Mouse (Mus musculus): ENCODE data around the gene Sv2a. TPM values are rescaled to one million over a fixed set of nuclear protein-coding genes. Genes with fewer than 3 reads are reported as not detected.
A peak's percentile ranks its signal among the peaks of the same experiment; 100 is the strongest.
"Not testable (repeated sequence)": the region's sequence is repeated elsewhere in the genome, so short reads cannot be mapped to it uniquely, and the experiment has no call there.

Gene Sv2a
- polyA plus RNA-seq, 1 experiment from 2014 or later, result 95.7 TPM

GRCm38 (mm10) chr3:96192977-96193376 is 12.0 kb downstream of the Sv2a start:
- Histone ChIP-seq H3K9ac (no peak overlapping the region), H3K9me3 (ENCODE audit: control insufficient read depth, low read length) (no peaks in the 10 kb centered on the region), H3K4me3 (replicated peaks; ENCODE audit: low read length) (no peak overlapping the region), H3K4me1 (replicated peaks; ENCODE audit: control insufficient read depth, insufficient read depth, low read length) (peaks cover 12% of the 10 kb centered on the region), H3K36me3 (replicated peaks; ENCODE audit: control insufficient read depth, insufficient read depth) (peaks cover 67% of the 10 kb centered on the region), H3K27ac (no peak overlapping the region), H3K4me2 (replicated peaks) (no peak overlapping the region), H3K27me3 (ENCODE audit: control insufficient read depth, insufficient read depth, low read length) (no peaks in the 10 kb centered on the region)
- WGBS, result 69% methylated on average over 12 of the region's 12 CpGs
- no peak for ATAC-seq (ENCODE audit: low FRiP score)
- no peak for DNase-seq (ENCODE audit: low spot score)

- H3K9ac ChIP-seq, result no peak overlapping the region
- no peak overlapping the region for H3K4me3 ChIP-seq (replicated peaks; ENCODE audit: low read length)
- DNase-seq (ENCODE audit: low spot score) (no peak), ATAC-seq (ENCODE audit: low FRiP score) (no peak)
- 90% methylated on average over 10 of the region's 10 CpGs for WGBS
- H3K27me3 ChIP-seq (ENCODE audit: control insufficient read depth, insufficient read depth, low read length), result no peaks in the 10 kb centered on the region
- no peaks in the 10 kb centered on the region for H3K9me3 ChIP-seq (ENCODE audit: control insufficient read depth, low read length)
- peaks cover 16% of the 10 kb centered on the region for H3K4me1 ChIP-seq (replicated peaks; ENCODE audit: control insufficient read depth, insufficient read depth, low read length)
- H3K4me2 ChIP-seq (replicated peaks), result no peak overlapping the region
- H3K36me3 ChIP-seq (replicated peaks; ENCODE audit: control insufficient read depth, insufficient read depth), result peaks cover 49% of the 10 kb centered on the region
- no peak overlapping the region for H3K27ac ChIP-seq
Observed at GRCm38 (mm10) chr3:96194966-96195365, 14.0 kb downstream of the Sv2a start.

- peaks cover 16% of the 10 kb centered on the region for H3K4me1 ChIP-seq (replicated peaks; ENCODE audit: control insufficient read depth, insufficient read depth, low read length)
- no peaks in the 10 kb centered on the region for H3K9me3 ChIP-seq (ENCODE audit: control insufficient read depth, low read length)
- H3K27me3 ChIP-seq (ENCODE audit: control insufficient read depth, insufficient read depth, low read length), result no peaks in the 10 kb centered on the region
- H3K4me3 ChIP-seq (replicated peaks; ENCODE audit: low read length), result peak overlapping the region; percentile 53; the same call in 1 of the 2 replicates
- H3K4me2 ChIP-seq (replicated peaks), result peak overlapping the region; percentile 76
- DNase-seq (ENCODE audit: low spot score), result no peak
- peak overlapping the region; percentile 97; the same call in 1 of the 2 replicates for H3K27ac ChIP-seq
- H3K9ac ChIP-seq, result no peak overlapping the region
- WGBS, result 93% methylated on average over 11 of the region's 11 CpGs
- ATAC-seq (ENCODE audit: low FRiP score), result no peak
- H3K36me3 ChIP-seq (replicated peaks; ENCODE audit: control insufficient read depth, insufficient read depth), result peaks cover 41% of the 10 kb centered on the region
Observed at GRCm38 (mm10) chr3:96195616-96196313, 14.8 kb downstream of the Sv2a start.

GRCm38 (mm10) chr3:96196437-96197128 is 15.6 kb downstream of the Sv2a start:
- peak overlapping the region; percentile 76 for H3K4me2 ChIP-seq (replicated peaks)
- H3K36me3 ChIP-seq (replicated peaks; ENCODE audit: control insufficient read depth, insufficient read depth), result peaks cover 33% of the 10 kb centered on the region
- peak overlapping the region; percentile 53 for H3K4me3 ChIP-seq (replicated peaks; ENCODE audit: low read length)
- H3K27ac ChIP-seq, result peak overlapping the region; percentile 97
- no peaks in the 10 kb centered on the region for H3K9me3 ChIP-seq (ENCODE audit: control insufficient read depth, low read length)
- 19% methylated on average over 27 of the region's 27 CpGs for WGBS
- no peaks in the 10 kb centered on the region for H3K27me3 ChIP-seq (ENCODE audit: control insufficient read depth, insufficient read depth, low read length)
- ATAC-seq (ENCODE audit: low FRiP score) (peak; percentile 1), DNase-seq (ENCODE audit: low spot score) (peak; percentile 27)
- peak overlapping the region; percentile 81 for H3K9ac ChIP-seq
- peaks cover 16% of the 10 kb centered on the region for H3K4me1 ChIP-seq (replicated peaks; ENCODE audit: control insufficient read depth, insufficient read depth, low read length)

- peak overlapping the region; percentile 53 for H3K4me3 ChIP-seq (replicated peaks; ENCODE audit: low read length)
- peak overlapping the region; percentile 76 for H3K4me2 ChIP-seq (replicated peaks)
- H3K9me3 ChIP-seq (ENCODE audit: control insufficient read depth, low read length), result no peaks in the 10 kb centered on the region
- peak overlapping the region; percentile 97 for H3K27ac ChIP-seq
- WGBS, result under 1% methylated on average over 50 of the region's 50 CpGs
- peak; percentile 94 for ATAC-seq (ENCODE audit: low FRiP score)
- H3K4me1 ChIP-seq (replicated peaks; ENCODE audit: control insufficient read depth, insufficient read depth, low read length), result peaks cover 16% of the 10 kb centered on the region
- DNase-seq (ENCODE audit: low spot score), result peak; percentile 92
- H3K36me3 ChIP-seq (replicated peaks; ENCODE audit: control insufficient read depth, insufficient read depth), result peaks cover 26% of the 10 kb centered on the region
- no peaks in the 10 kb centered on the region for H3K27me3 ChIP-seq (ENCODE audit: control insufficient read depth, insufficient read depth, low read length)
- H3K9ac ChIP-seq, result peak overlapping the region; percentile 81
Observed at GRCm38 (mm10) chr3:96197129-96197749, 16.3 kb downstream of the Sv2a start.

- Histone ChIP-seq H3K27ac (peak overlapping the region; percentile 44; the same call in 1 of the 2 replicates), H3K4me3 (replicated peaks; ENCODE audit: low read length) (peak overlapping the region; percentile 53), H3K9me3 (ENCODE audit: control insufficient read depth, low read length) (no peaks in the 10 kb centered on the region), H3K4me2 (replicated peaks) (peak overlapping the region; percentile 76), H3K4me1 (replicated peaks; ENCODE audit: control insufficient read depth, insufficient read depth, low read length) (peaks cover 16% of the 10 kb centered on the region), H3K36me3 (replicated peaks; ENCODE audit: control insufficient read depth, insufficient read depth) (peaks cover 17% of the 10 kb centered on the region), H3K27me3 (ENCODE audit: control insufficient read depth, insufficient read depth, low read length) (no peaks in the 10 kb centered on the region), H3K9ac (peak overlapping the region; percentile 81)
- ATAC-seq (ENCODE audit: low FRiP score), result peak; percentile 32; the same call in 1 of the 2 replicates
- DNase-seq (ENCODE audit: low spot score), result peak; percentile 60
- WGBS, result 5% methylated on average over 6 of the region's 6 CpGs
Observed at GRCm38 (mm10) chr3:96198181-96198580, 17.2 kb downstream of the Sv2a start.

GRCm38 (mm10) chr3:96198601-96199251 is 17.8 kb downstream of the Sv2a start:
- Histone ChIP-seq H3K36me3 (replicated peaks; ENCODE audit: control insufficient read depth, insufficient read depth) (peaks cover 11% of the 10 kb centered on the region), H3K4me2 (replicated peaks) (peak overlapping the region; percentile 76), H3K4me1 (replicated peaks; ENCODE audit: control insufficient read depth, insufficient read depth, low read length) (peaks cover 16% of the 10 kb centered on the region)
- 41% methylated on average over 6 of the region's 8 CpGs for WGBS
- not testable (repeated sequence) for H3K9me3 ChIP-seq (ENCODE audit: control insufficient read depth, low read length); H3K9ac ChIP-seq; H3K4me3 ChIP-seq (replicated peaks; ENCODE audit: low read length); DNase-seq (ENCODE audit: low spot score); ATAC-seq (ENCODE audit: low FRiP score); H3K27ac ChIP-seq; H3K27me3 ChIP-seq (ENCODE audit: control insufficient read depth, insufficient read depth, low read length)

GRCm38 (mm10) chr3:96199731-96200130 is 18.8 kb downstream of the Sv2a start:
- no peak overlapping the region for H3K9ac ChIP-seq
- WGBS, result 76% methylated on average over 2 of the region's 2 CpGs
- H3K4me1 ChIP-seq (replicated peaks; ENCODE audit: control insufficient read depth, insufficient read depth, low read length), result peaks cover 16% of the 10 kb centered on the region
- H3K4me2 ChIP-seq (replicated peaks), result no peak overlapping the region
- H3K36me3 ChIP-seq (replicated peaks; ENCODE audit: control insufficient read depth, insufficient read depth), result peaks cover 1% of the 10 kb centered on the region; the same call in 1 of the 2 replicates
- H3K4me3 ChIP-seq (replicated peaks; ENCODE audit: low read length), result no peak overlapping the region
- H3K27me3 ChIP-seq (ENCODE audit: control insufficient read depth, insufficient read depth, low read length), result no peaks in the 10 kb centered on the region
- no peak for DNase-seq (ENCODE audit: low spot score)
- ATAC-seq (ENCODE audit: low FRiP score), result no peak
- H3K9me3 ChIP-seq (ENCODE audit: control insufficient read depth, low read length), result no peaks in the 10 kb centered on the region
- no peak overlapping the region for H3K27ac ChIP-seq

GRCm38 (mm10) chr3:96207819-96208218 is 26.9 kb downstream of the Sv2a start:
- Histone ChIP-seq H3K36me3 (replicated peaks; ENCODE audit: control insufficient read depth, insufficient read depth) (no peaks in the 10 kb centered on the region), H3K27me3 (ENCODE audit: control insufficient read depth, insufficient read depth, low read length) (no peaks in the 10 kb centered on the region), H3K27ac (no peak overlapping the region), H3K4me1 (replicated peaks; ENCODE audit: control insufficient read depth, insufficient read depth, low read length) (no peaks in the 10 kb centered on the region), H3K4me3 (replicated peaks; ENCODE audit: low read length) (no peak overlapping the region), H3K9me3 (ENCODE audit: control insufficient read depth, low read length) (no peaks in the 10 kb centered on the region), H3K9ac (no peak overlapping the region), H3K4me2 (replicated peaks) (no peak overlapping the region)
- DNase-seq (ENCODE audit: low spot score) (no peak), ATAC-seq (ENCODE audit: low FRiP score) (no peak)
- 88% methylated on average over 3 of the region's 3 CpGs for WGBS

Measured in hindbrain, embryonic 14.5 days (tissue).